Mouse (Mus musculus) MEL (cell line): ENCODE data around the gene Slc25a33. TPM values are rescaled to one million over a fixed set of nuclear protein-coding genes. Genes with fewer than 3 reads are reported as not detected.

Experiments used
- DNase-seq: peaks from one replicate; pipeline ENCODE4 v3.0.0; 2011; ENCODE audit warnings: low read depth, low spot score
- H3K27ac ChIP-seq: 2 replicates; pipeline ENCODE4 v1.5.1; 2012; ENCODE audit warnings: low read depth, mild to moderate bottlenecking, control low read depth, low read length, moderate library complexity; ENCODE audit not compliant: control insufficient read depth
- H3K27me3 ChIP-seq, 2 experiments: fragments of 150-350 bp in 1 of 2; sonication (generic) in 1 of 2; 2 replicates each; pipeline ENCODE4 v1.6.1; 2012; ENCODE audit warnings: low read length in 2 of 2, mild to moderate bottlenecking in 2 of 2, improper control_type of control experiment in 1 of 2, moderate library complexity in 1 of 2; ENCODE audit not compliant: insufficient read depth in 2 of 2, control insufficient read depth in 1 of 2
- H3K36me3 ChIP-seq, 2 experiments: 2 replicates each; pipeline ENCODE4 v1.6.1; 2012 to 2014; ENCODE audit warnings: low read length in 2 of 2, improper control_type of control experiment in 1 of 2, inconsistent platforms in 1 of 2, mild to moderate bottlenecking in 1 of 2; ENCODE audit not compliant: insufficient read depth in 2 of 2, control insufficient read depth in 1 of 2
- H3K4me1 ChIP-seq, 2 experiments: fragments of 150-350 bp in 1 of 2; sonication (generic) in 1 of 2; 2 replicates each; pipeline ENCODE4 v1.6.1; 2012; ENCODE audit warnings: low read length in 2 of 2, improper control_type of control experiment in 1 of 2, mild to moderate bottlenecking in 1 of 2; ENCODE audit not compliant: insufficient read depth in 2 of 2, control insufficient read depth in 1 of 2
- H3K4me3 ChIP-seq, 2 experiments: fragments of 150-350 bp in 1 of 2; sonication (generic) in 1 of 2; 2 replicates each; pipeline ENCODE4 v1.5.1; 2012; ENCODE audit warnings: low read depth in 2 of 2, low read length in 2 of 2, mild to moderate bottlenecking in 2 of 2, moderate library complexity in 2 of 2, control low read depth in 1 of 2, improper control_type of control experiment in 1 of 2; ENCODE audit not compliant: control insufficient read depth in 1 of 2, insufficient read depth in 1 of 2
- H3K79me2 ChIP-seq: 2 replicates; pipeline ENCODE4 v1.6.1; 2012; ENCODE audit warnings: mild to moderate bottlenecking, low read length, moderate library complexity; ENCODE audit not compliant: control insufficient read depth, poor library complexity, insufficient read depth
- H3K9ac ChIP-seq: 2 replicates; pipeline ENCODE4 v1.6.1; 2012; ENCODE audit warnings: low read depth, mild to moderate bottlenecking, control low read depth, low read length, moderate library complexity; ENCODE audit not compliant: control insufficient read depth, poor library complexity, severe bottlenecking
- H3K9me3 ChIP-seq: fragments of 150-350 bp; sonication (generic); replicated peaks from 2 replicates; pipeline ENCODE4 v1.6.1; 2012; ENCODE audit warnings: mild to moderate bottlenecking, low read length, improper control_type of control experiment, moderate library complexity; ENCODE audit not compliant: insufficient read depth
- CHD2 ChIP-seq: IDR thresholded peaks from 2 replicates; pipeline ENCODE4 v1.6.1; 2011; ENCODE audit warnings: low read length, improper control_type of control experiment
- ELF1 ChIP-seq: IDR thresholded peaks from 2 replicates; pipeline ENCODE4 v1.6.1; 2014; ENCODE audit warnings: low read depth, mild to moderate bottlenecking, inconsistent platforms, low read length, improper control_type of control experiment, moderate library complexity
- EP300 ChIP-seq, 2 experiments: IDR thresholded peaks; 2 replicates each; pipeline ENCODE4 v1.6.1; 2011; ENCODE audit warnings: improper control_type of control experiment in 2 of 2, low read length in 2 of 2, low read depth in 1 of 2, mild to moderate bottlenecking in 1 of 2
- GATA1 ChIP-seq: IDR thresholded peaks from 2 replicates; pipeline ENCODE4 v1.6.1; 2011; ENCODE audit warnings: low read depth, low read length, improper control_type of control experiment
- HCFC1 ChIP-seq: IDR thresholded peaks from 2 replicates; pipeline ENCODE4 v1.6.1; 2012; ENCODE audit warnings: low read depth, mild to moderate bottlenecking, inconsistent platforms, low read length, improper control_type of control experiment, moderate library complexity
- MAFK ChIP-seq: IDR thresholded peaks from 2 replicates; pipeline ENCODE4 v1.6.1; 2011; ENCODE audit warnings: low read depth, mild to moderate bottlenecking, low read length, improper control_type of control experiment, borderline replicate concordance
- MAX ChIP-seq: IDR thresholded peaks from 2 replicates; pipeline ENCODE4 v1.6.1; 2011; ENCODE audit warnings: low read length, improper control_type of control experiment
- MAZ ChIP-seq: IDR thresholded peaks from 2 replicates; pipeline ENCODE4 v1.6.1; 2012; ENCODE audit warnings: low read depth, mild to moderate bottlenecking, inconsistent platforms, low read length, improper control_type of control experiment
- MXI1 ChIP-seq: IDR thresholded peaks from 2 replicates; pipeline ENCODE4 v1.6.1; 2011; ENCODE audit warnings: mild to moderate bottlenecking, low read depth, low read length, improper control_type of control experiment
- MYB ChIP-seq: IDR thresholded peaks from 2 replicates; pipeline ENCODE4 v1.6.1; 2011; ENCODE audit warnings: mild to moderate bottlenecking, low read depth, low read length, improper control_type of control experiment
- POLR2AphosphoS2 ChIP-seq: IDR thresholded peaks from 2 replicates; pipeline ENCODE4 v1.6.1; 2011; ENCODE audit warnings: low read length, improper control_type of control experiment
- POLR2AphosphoS5 ChIP-seq: IDR thresholded peaks from 2 replicates; pipeline ENCODE4 v1.6.1; 2012; ENCODE audit warnings: low read depth, borderline replicate concordance, mild to moderate bottlenecking, inconsistent platforms, low read length, moderate library complexity, mixed read lengths
- RAD21 ChIP-seq: IDR thresholded peaks from 2 replicates; pipeline ENCODE4 v1.6.1; 2011; ENCODE audit warnings: mild to moderate bottlenecking, low read depth, low read length, improper control_type of control experiment
- SIN3A ChIP-seq: IDR thresholded peaks from 2 replicates; pipeline ENCODE4 v1.6.1; 2012; ENCODE audit warnings: low read length, improper control_type of control experiment, inconsistent platforms
- SMC3 ChIP-seq: IDR thresholded peaks from 2 replicates; pipeline ENCODE4 v1.6.1; 2011; ENCODE audit warnings: low read depth, low read length, improper control_type of control experiment
- TAL1 ChIP-seq: IDR thresholded peaks from 2 replicates; pipeline ENCODE4 v1.6.1; 2012; ENCODE audit warnings: mild to moderate bottlenecking, inconsistent platforms, low read length, moderate library complexity, mixed read lengths
- UBTF ChIP-seq: IDR thresholded peaks from 2 replicates; pipeline ENCODE4 v1.6.1; 2012; ENCODE audit warnings: low read depth, mild to moderate bottlenecking, inconsistent platforms, low read length, improper control_type of control experiment, moderate library complexity, borderline replicate concordance; ENCODE audit not compliant: insufficient read depth
- USF1 ChIP-seq: IDR thresholded peaks from 2 replicates; pipeline ENCODE4 v1.6.1; 2014; ENCODE audit warnings: low read depth, mild to moderate bottlenecking, inconsistent platforms, low read length, improper control_type of control experiment, moderate library complexity
- USF2 ChIP-seq, 2 experiments: IDR thresholded peaks; 2 replicates each; pipeline ENCODE4 v1.6.1; 2011 to 2012; ENCODE audit warnings: improper control_type of control experiment in 2 of 2, low read length in 2 of 2, borderline replicate concordance in 1 of 2, inconsistent platforms in 1 of 2, low read depth in 1 of 2, mild to moderate bottlenecking in 1 of 2; ENCODE audit not compliant: insufficient read depth in 1 of 2
- ZC3H11A ChIP-seq: IDR thresholded peaks from 2 replicates; pipeline ENCODE4 v1.6.1; 2012; ENCODE audit warnings: low read depth, mild to moderate bottlenecking, inconsistent platforms, low read length, improper control_type of control experiment
- ZKSCAN1 ChIP-seq: IDR thresholded peaks from 2 replicates; pipeline ENCODE4 v1.6.1; 2012; ENCODE audit warnings: low read depth, mild to moderate bottlenecking, inconsistent platforms, low read length, improper control_type of control experiment, moderate library complexity
- polyA plus RNA-seq, 2 experiments: library from polyadenylated mRNA; stranded (reverse) in 1 of 2; unstranded in 1 of 2; fragments of >175 nt in 1 of 2; fragments of >200 nt in 1 of 2; gene quantifications; 2 replicates each; pipeline versions ENCODE4 v1.2.1 to v1.2.4; 2012; ENCODE audit warnings: low replicate concordance in 2 of 2, low read depth in 1 of 2; ENCODE audit not compliant: insufficient read length in 2 of 2, insufficient read depth in 1 of 2, missing spikeins in 1 of 2
- total RNA-seq: library from RNA; depleted of rRNA; stranded (reverse); fragments of 300-350 nt; gene quantifications from 2 replicates; pipeline ENCODE4 v1.2.3, GENCODE M21; 2012

Slc25a33 gene
- total and polyA plus RNA-seq, 3 experiments: 20.6 to 103 (median 24.8) TPM

GRCm38 (mm10) chr4:149790969-149791368 lies 16.9 kb upstream of the Slc25a33 start:
- TF ChIP-seq USF2 (IDR thresholded peaks at IDR 0.05; ENCODE audit: borderline replicate concordance in 1 of 2, insufficient read depth in 1 of 2, low read depth in 1 of 2, low read length in 2 of 2) (no peak), RAD21 (no peak), CHD2 (no peak), EP300 (IDR thresholded peaks at IDR 0.05; ENCODE audit: low read depth in 1 of 2, low read length in 2 of 2) (no peak), MAZ (no peak), SIN3A (no peak), POLR2AphosphoS2 (no peak), TAL1 (no peak), MAFK (no peak), MYB (no peak), HCFC1 (no peak), POLR2AphosphoS5 (no peak), ZC3H11A (no peak), UBTF (no peak), SMC3 (no peak), USF1 (no peak), MAX (no peak), ZKSCAN1 (no peak), MXI1 (no peak), ELF1 (no peak)
- no peak for DNase-seq
- H3K27ac ChIP-seq: no peak overlapping the region

DNA sequence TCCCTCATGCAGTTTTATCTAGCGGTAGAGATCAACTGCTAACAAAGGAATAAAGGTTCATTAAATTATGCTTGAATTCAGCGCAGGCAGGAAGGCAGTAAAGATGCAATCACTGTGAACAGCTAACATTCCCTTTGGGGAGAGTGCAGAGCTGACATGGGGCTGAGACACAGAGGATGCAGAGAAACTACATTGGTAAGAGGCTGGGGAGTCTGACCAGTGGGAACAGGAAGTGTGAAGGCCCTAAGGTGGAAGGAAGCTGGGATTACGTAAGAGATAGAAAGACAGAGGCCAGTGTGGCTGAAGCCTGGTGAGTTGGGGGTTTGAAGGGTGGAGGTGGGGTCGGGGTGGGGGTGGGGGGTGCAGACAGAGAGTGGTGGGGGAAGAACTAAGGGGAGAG lies 16.5 kb upstream of the Slc25a33 start:
- Histone ChIP-seq H3K4me1 (peaks cover 12 to 37% of the 10 kb centered on the region in 2 experiments), H3K4me3 (no peak overlapping the region), H3K79me2 (no peaks in the 10 kb centered on the region), H3K27me3 (no peaks in the 10 kb centered on the region), H3K9ac (0 out of 2 replicates have a peak overlapping the region, but pooled peaks have one; percentile 35), H3K27ac (peak overlapping the region; percentile 62), H3K36me3 (peaks cover 0 to 24% of the 10 kb centered on the region in 2 experiments; a peak in 2 of 4 replicates), H3K9me3 (no peaks in the 10 kb centered on the region)
- no peak for DNase-seq
- TF ChIP-seq EP300 (IDR thresholded peaks at IDR 0.05; ENCODE audit: low read depth in 1 of 2, low read length in 2 of 2) (peak in 1 of 2 experiments; percentile 31; a peak in 1 of 4 replicates), UBTF (no peak), MXI1 (0 out of 2 replicates have a peak, but pooled peaks have one; percentile 21), GATA1 (peak; percentile 16; the same call in 1 of the 2 replicates)

More at GRCm38 (mm10) chr4:149790969-149791368, 16.9 kb upstream of the Slc25a33 start:
- Histone ChIP-seq H3K36me3 (peaks cover 0 to 27% of the 10 kb centered on the region in 2 experiments; a peak in 2 of 4 replicates), H3K27me3 (no peaks in the 10 kb centered on the region), H3K4me1 (peaks cover 16 to 41% of the 10 kb centered on the region in 2 experiments), H3K9me3 (no peaks in the 10 kb centered on the region), H3K4me3 (no peak overlapping the region), H3K79me2 (no peaks in the 10 kb centered on the region), H3K9ac (no peak overlapping the region)
